Mouse (Mus musculus) lung, embryonic 16.5 days (tissue): ENCODE results near the gene Vamp2. TPM values are rescaled to one million over a fixed set of nuclear protein-coding genes. Genes with fewer than 3 reads are reported as not detected.
A peak's percentile ranks its signal among the peaks of the same experiment; 100 is the strongest.

Experiments used
- ATAC-seq: fragments of 200-750 bp; cut with Nextera tagmentation; 2 replicates; pipeline ENCODE4 v1.8.0; 2017; ENCODE audit warnings: low read depth, mild to moderate bottlenecking, moderate library complexity
- H3K27ac ChIP-seq: fragments of 300-500 bp; sonication (generic); 2 replicates; pipeline ENCODE4 v1.5.1; 2014; ENCODE audit warnings: mild to moderate bottlenecking, control low read depth, low read length
- H3K27me3 ChIP-seq: fragments of 300-500 bp; sonication (generic); 2 replicates; pipeline ENCODE4 v1.6.1; 2014; ENCODE audit warnings: low read depth, low read length, mixed read lengths; ENCODE audit not compliant: control insufficient read depth, insufficient read depth
- H3K36me3 ChIP-seq: fragments of 300-500 bp; sonication (generic); 2 replicates; pipeline ENCODE4 v1.6.1; 2014; ENCODE audit warnings: low read length; ENCODE audit not compliant: control insufficient read depth, insufficient read depth
- H3K4me1 ChIP-seq: fragments of 300-500 bp; sonication (generic); replicated peaks from 2 replicates; pipeline ENCODE4 v1.6.1; 2014; ENCODE audit warnings: low read length, mixed read lengths; ENCODE audit not compliant: control insufficient read depth, insufficient read depth
- H3K4me2 ChIP-seq: fragments of 300-500 bp; sonication (generic); 2 replicates; pipeline ENCODE4 v1.6.1; 2014; ENCODE audit warnings: low read depth, low read length, control low read depth
- H3K4me3 ChIP-seq: fragments of 300-500 bp; sonication (generic); 2 replicates; pipeline ENCODE4 v1.5.1; 2014; ENCODE audit warnings: mild to moderate bottlenecking, low read length, control low read depth
- H3K9ac ChIP-seq: fragments of 300-500 bp; sonication (generic); 2 replicates; pipeline ENCODE4 v1.6.1; 2014; ENCODE audit warnings: low read length, control low read depth
- H3K9me3 ChIP-seq: fragments of 300-500 bp; sonication (generic); 2 replicates; pipeline ENCODE4 v1.6.1; 2016; ENCODE audit warnings: low read length; ENCODE audit not compliant: control insufficient read depth
- WGBS: fragments of 180-500 bp; shearing (Covaris S2); extraction: QIAGEN DNeasy Blood & Tissue Kit; methylation state at CpG from one replicate; pipeline ENCODE4 v1.1.7; 2014; 5-methylcytosine and 5-hydroxymethylcytosine counted together
- polyA plus RNA-seq: library from polyadenylated mRNA; unstranded; fragments of >200 nt; fragmentation: Nextera tagmentation; extraction: Ambion mirVana; gene quantifications from 2 replicates; pipeline ENCODE4 v1.2.1, GENCODE M21; 2015

Vamp2 gene
- polyA plus RNA-seq, 1 experiment from 2014 or later = 85.2 TPM

DNA sequence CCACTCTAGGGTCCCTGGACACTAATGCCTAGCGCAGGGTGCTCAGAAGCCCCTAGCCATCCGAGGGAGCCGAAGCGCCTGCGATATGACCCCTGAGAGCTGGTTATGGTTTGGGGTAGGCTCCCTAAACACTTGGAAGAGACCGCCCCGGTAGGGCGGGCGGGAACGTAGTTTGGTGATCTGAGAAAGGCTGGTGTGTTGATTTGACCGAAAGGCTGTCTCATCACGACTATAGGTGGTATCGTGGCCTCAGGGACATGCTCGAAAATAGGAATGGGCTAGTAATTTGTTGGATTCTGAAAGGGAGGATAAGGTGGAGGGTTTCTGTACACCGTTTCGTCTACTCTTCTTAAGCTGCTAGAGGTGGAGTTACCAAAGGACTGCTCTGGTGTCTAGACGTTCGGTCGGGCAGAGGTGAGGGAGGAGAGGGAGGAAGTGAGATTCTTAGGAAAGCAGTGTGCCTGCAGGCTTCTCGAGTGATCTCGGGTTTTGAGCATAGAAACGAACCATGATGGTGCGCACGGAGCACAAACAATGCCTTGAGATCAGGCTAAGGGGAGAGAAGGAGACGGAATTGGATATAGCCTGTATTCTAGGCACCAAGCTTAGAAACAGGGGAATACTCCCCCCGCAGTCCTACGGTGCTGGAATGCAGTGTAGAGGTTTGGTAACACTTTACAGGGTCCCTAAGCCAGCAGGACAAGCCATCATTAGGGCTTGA lies 7.4 kb downstream of the Vamp2 start:
- peaks cover 36% of the 10 kb centered on the region for H3K4me1 ChIP-seq
- WGBS = 2% methylated on average over 27 of the region's 27 CpGs
- H3K9me3 ChIP-seq = no peaks in the 10 kb centered on the region
- H3K9ac ChIP-seq = peak overlapping the region; percentile 86
- H3K4me2 ChIP-seq = peak overlapping the region; percentile 96
- no peak for ATAC-seq
- peak overlapping the region; percentile 68 for H3K4me3 ChIP-seq
- H3K36me3 ChIP-seq = peaks cover 7% of the 10 kb centered on the region
- no peaks in the 10 kb centered on the region for H3K27me3 ChIP-seq
- peak overlapping the region; percentile 98 for H3K27ac ChIP-seq

DNA sequence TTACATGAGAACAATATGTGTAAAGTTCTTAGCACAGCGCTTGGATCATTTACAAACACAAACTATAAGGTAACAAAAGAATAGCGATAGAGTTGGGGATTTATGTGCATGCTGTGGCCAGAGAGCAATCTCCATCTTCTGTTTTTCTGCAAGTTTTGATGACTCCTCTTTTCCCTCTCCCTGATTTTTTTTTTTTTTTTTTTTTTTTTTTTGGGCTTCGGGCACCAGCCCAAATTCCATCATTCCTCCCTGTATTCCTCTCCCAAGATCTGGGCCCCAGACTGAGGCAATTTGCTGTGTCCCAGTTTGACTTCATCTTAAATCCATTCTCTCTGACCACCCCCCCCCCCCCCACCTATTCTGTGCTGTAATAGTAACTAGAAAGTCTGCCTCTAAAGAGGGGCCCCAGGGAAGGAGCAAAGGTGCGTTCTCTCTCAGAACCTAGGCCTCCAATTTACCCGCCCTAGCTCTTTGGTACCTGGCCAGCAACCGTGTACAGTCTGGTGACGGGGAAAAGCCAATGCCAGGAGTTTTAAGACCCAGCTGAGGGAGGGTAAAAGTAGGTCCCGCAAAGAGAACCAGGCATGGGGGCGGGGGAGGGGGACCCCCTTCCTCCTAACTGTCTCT lies 8.2 kb downstream of the Vamp2 start:
- Histone ChIP-seq H3K9ac (peak overlapping the region; percentile 86), H3K36me3 (peaks cover 12% of the 10 kb centered on the region), H3K27ac (peak overlapping the region; percentile 98), H3K27me3 (no peaks in the 10 kb centered on the region), H3K9me3 (no peaks in the 10 kb centered on the region), H3K4me2 (peak overlapping the region; percentile 96), H3K4me1 (peaks cover 38% of the 10 kb centered on the region), H3K4me3 (peak overlapping the region; percentile 68)
- ATAC-seq = no peak; the same call in 1 of the 2 replicates
- 5% methylated on average over 9 of the region's 9 CpGs for WGBS

DNA sequence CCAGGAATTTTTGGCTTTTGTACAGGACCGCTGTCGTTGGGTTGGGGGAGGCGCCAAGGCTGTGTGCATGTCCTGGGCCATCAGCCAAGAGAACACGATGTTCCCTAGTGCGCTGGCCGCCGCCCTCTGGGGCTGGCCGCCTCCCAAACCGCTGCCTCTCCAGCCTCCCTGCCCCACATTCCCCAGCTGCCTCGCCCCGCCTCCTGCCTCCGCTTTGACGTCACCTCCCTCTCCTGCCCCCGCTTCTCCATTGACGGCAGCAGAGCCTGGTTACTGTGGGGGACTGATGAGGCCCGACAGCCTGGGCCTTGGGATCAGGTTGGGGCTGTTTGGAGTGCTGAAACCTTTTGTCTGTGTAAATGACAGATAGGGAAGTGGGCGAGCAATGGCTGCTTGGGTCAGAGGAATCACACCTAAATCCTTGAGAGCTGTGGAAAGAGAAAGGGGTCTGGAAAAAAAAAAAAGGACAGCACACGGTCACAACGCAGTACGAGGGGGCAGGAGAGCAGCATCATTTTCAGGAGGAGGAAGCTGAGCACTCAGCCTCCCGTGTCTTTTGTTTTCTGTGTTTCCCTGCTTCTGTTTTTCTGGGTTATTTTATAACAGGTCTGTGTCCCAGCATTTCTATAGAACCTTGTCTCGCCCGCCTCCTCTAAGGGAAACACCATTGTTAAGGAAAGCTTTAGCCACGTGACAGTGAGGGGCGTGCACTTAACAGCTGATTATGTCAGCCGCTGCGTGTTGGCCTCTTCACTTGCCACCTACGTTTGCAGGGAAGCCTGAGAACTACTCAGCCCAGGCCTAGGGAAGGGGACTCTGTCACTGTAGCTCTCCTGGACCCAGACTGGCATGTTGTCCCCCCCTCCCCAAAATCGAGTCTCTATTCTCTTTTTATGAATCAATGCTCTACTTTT lies 9.0 kb downstream of the Vamp2 start:
- Histone ChIP-seq H3K9ac (peak overlapping the region; percentile 86), H3K36me3 (peaks cover 20% of the 10 kb centered on the region), H3K4me1 (peaks cover 38% of the 10 kb centered on the region), H3K4me2 (peak overlapping the region; percentile 96), H3K27me3 (no peaks in the 10 kb centered on the region), H3K27ac (peak overlapping the region; percentile 98), H3K9me3 (no peaks in the 10 kb centered on the region), H3K4me3 (peak overlapping the region; percentile 68)
- peak; percentile 59 for ATAC-seq
- 1% methylated on average over 29 of the region's 29 CpGs for WGBS

DNA sequence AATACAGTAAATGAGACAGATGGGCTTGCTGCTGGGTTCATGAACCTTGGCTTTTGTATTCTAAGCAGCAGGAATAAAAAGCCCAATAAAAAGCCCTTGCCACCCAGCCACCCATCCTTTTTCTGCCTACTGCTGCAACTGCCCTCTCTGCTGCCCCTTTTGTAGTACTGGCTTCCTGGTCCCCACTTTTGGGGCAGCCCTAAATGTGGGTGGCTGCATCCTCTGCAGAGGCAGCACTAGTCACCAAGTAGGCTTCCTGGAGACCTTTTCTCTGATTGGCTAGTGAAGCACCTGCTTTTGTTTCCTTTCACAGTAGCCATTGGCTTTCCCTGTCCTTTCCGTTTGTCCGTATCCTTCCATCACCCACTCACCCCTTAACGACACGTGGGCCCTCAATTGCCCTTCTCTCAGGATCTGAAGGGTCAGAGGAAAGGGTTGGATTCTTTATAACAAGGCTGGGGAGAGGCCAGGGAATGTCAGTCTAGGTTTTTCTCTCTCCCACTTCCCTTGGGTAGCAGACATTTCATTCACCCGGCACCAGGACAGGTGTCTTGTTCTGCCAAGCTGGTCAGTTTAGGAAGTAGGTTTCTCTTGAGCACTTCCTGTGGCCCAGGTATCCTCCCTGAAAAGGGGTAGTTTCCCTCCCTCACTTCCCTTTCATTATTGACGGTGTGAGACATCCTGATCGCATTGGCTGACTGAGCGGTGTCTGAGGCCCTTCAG lies 9.9 kb downstream of the Vamp2 start:
- H3K27me3 ChIP-seq = no peaks in the 10 kb centered on the region
- WGBS = 14% methylated on average over 8 of the region's 8 CpGs
- no peaks in the 10 kb centered on the region for H3K9me3 ChIP-seq
- peak overlapping the region; percentile 68 for H3K4me3 ChIP-seq
- H3K27ac ChIP-seq = peak overlapping the region; percentile 98
- peak overlapping the region; percentile 78 for H3K9ac ChIP-seq
- peak overlapping the region; percentile 96 for H3K4me2 ChIP-seq
- H3K4me1 ChIP-seq = peaks cover 38% of the 10 kb centered on the region
- H3K36me3 ChIP-seq = peaks cover 25% of the 10 kb centered on the region
- ATAC-seq = no peak

DNA sequence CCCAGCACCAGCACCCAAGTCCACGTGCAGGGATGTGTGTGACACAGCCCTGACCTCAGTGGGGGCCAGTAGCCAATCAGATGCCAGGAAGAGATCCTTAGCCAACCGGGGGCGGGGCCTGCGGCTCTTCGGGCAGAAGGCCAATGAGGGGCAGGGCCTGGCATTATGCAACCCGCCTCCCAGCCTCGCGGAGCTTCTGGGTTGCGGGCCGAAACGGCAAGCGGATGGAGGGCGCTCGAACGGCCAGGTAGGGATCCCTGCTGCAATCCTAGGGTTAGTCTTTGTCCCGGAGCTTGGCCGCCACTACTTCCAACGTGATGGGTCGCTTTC lies 10.4 kb downstream of the Vamp2 start:
- WGBS = under 1% methylated on average over 19 of the region's 19 CpGs
- peak; percentile 15; the same call in 1 of the 2 replicates for ATAC-seq
- Histone ChIP-seq H3K9ac (peak overlapping the region; percentile 78), H3K27ac (peak overlapping the region; percentile 98), H3K36me3 (peaks cover 30% of the 10 kb centered on the region), H3K9me3 (no peaks in the 10 kb centered on the region), H3K4me2 (peak overlapping the region; percentile 96), H3K4me1 (peaks cover 38% of the 10 kb centered on the region), H3K4me3 (peak overlapping the region; percentile 68), H3K27me3 (no peaks in the 10 kb centered on the region)

DNA sequence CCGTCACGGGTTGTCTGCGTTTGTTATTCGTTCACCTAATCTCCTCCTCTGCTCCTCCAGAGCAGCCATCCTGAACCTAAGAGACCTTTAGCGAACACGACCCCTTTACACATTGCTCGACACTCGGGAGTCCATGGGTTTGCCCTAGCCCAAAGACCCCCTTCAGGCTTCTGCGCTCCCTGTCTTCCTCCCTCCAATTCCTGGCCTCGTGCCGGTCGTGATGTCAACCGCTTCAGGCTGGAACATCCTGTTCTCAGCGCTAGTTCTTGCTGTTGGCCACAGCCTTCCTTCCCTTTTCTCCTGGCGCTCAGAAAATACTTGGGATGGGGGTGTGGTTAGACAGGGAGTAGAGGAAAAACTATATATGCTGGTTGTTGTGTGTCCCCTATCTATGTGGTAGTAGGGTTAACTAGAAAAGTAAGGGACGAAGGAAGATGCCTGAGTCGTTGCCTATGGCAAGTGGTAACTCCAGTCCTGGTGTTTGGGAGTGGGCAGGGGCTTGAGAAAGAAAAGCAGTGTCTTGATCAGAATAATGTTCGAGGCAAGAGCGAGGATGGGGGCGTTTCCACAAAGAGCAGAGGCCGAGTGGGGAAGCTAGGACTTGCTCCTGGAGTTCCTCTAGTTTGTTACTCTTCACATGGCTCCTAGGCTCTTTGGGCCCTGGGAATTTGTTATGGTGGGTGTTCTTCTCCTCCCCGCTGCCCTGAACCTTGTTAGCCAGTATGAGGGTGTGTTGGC lies 11.1 kb downstream of the Vamp2 start:
- Histone ChIP-seq H3K9ac (peak overlapping the region; percentile 78), H3K4me3 (peak overlapping the region; percentile 68), H3K4me1 (peaks cover 33% of the 10 kb centered on the region), H3K9me3 (no peaks in the 10 kb centered on the region), H3K36me3 (peaks cover 36% of the 10 kb centered on the region), H3K27me3 (no peaks in the 10 kb centered on the region), H3K4me2 (peak overlapping the region; percentile 96), H3K27ac (peak overlapping the region; percentile 98)
- WGBS = under 1% methylated on average over 22 of the region's 22 CpGs
- no peak for ATAC-seq

GRCm38 (mm10) chr11:69099915-69100345 lies 11.6 kb downstream of the Vamp2 start:
- H3K4me1 ChIP-seq = peaks cover 31% of the 10 kb centered on the region
- WGBS = 1% methylated on average over 23 of the region's 23 CpGs
- peaks cover 42% of the 10 kb centered on the region for H3K36me3 ChIP-seq
- no peaks in the 10 kb centered on the region for H3K9me3 ChIP-seq
- peak; percentile 6 for ATAC-seq
- peak overlapping the region; percentile 68 for H3K4me3 ChIP-seq
- peak overlapping the region; percentile 98 for H3K27ac ChIP-seq
- H3K4me2 ChIP-seq = peak overlapping the region; percentile 96
- peak overlapping the region; percentile 78 for H3K9ac ChIP-seq
- no peaks in the 10 kb centered on the region for H3K27me3 ChIP-seq

DNA sequence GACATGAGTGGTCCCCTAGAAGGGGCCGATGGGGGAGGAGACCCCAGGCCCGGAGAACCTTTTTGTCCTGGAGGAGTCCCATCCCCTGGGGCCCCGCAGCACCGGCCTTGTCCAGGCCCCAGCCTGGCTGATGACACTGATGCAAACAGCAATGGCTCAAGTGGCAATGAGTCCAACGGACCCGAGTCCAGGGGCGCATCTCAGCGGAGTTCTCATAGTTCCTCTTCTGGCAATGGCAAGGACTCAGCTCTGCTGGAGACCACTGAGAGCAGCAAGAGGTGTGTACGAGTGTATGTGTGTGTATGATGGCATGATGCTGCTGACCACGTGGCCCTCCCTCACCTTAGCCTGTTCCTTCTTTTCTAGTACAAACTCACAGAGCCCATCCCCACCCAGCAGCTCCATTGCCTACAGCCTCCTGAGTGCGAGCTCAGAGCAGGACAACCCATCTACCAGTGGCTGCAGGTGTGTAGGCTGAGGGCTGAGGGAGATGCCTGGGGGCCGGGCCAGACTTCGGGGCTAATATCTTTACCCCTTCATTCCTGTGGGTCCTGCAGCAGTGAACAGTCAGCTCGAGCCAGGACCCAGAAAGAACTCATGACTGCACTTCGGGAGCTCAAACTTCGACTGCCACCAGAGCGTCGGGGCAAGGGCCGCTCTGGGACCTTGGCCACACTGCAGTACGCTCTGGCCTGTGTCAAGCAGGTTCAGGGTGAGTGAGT lies 12.5 kb downstream of the Vamp2 start:
- peaks cover 50% of the 10 kb centered on the region for H3K36me3 ChIP-seq
- no peaks in the 10 kb centered on the region for H3K9me3 ChIP-seq
- peak overlapping the region; percentile 96; the same call in 1 of the 2 replicates for H3K4me2 ChIP-seq
- no peak overlapping the region for H3K9ac ChIP-seq
- no peak overlapping the region; the same call in 1 of the 2 replicates for H3K4me3 ChIP-seq
- H3K27ac ChIP-seq = no peak overlapping the region
- ATAC-seq = no peak
- H3K27me3 ChIP-seq = no peaks in the 10 kb centered on the region
- H3K4me1 ChIP-seq = peaks cover 31% of the 10 kb centered on the region
- 86% methylated on average over 20 of the region's 20 CpGs for WGBS
